Mouse (Mus musculus): ENCODE results near the gene Olfr1357. TPM values are rescaled to one million over a fixed set of nuclear protein-coding genes. Genes with fewer than 3 reads are reported as not detected.

Olfr1357 gene
- total and polyA plus RNA-seq, 3 experiments = 0.16 TPM; not detected in 2

- no peaks in the 10 kb centered on the region for H3K36me3 ChIP-seq (replicated peaks)
- no peak for TF ChIP-seq GATA2 (IDR thresholded peaks at IDR 0.05; ENCODE audit: borderline replicate concordance, low read depth, low read length)
- no peak for TF ChIP-seq POLR2AphosphoS5 (IDR thresholded peaks at IDR 0.05; ENCODE audit: insufficient replicate concordance, low read depth, low read length)
- TF ChIP-seq TAL1 (conservative IDR thresholded peaks at IDR 0.05; ENCODE audit: low read depth, low read length) = no peak
- TF ChIP-seq CTCF (IDR thresholded peaks at IDR 0.05; ENCODE audit: low read depth, low read length) = no peak
- no peak for TF ChIP-seq GATA1 (IDR thresholded peaks at IDR 0.05; ENCODE audit: borderline replicate concordance, low read length)
- DNase-seq (ENCODE audit: low spot score) (no peak), ATAC-seq (ENCODE audit: extremely low read depth, insufficient number of reproducible peaks, low FRiP score, poor library complexity, severe bottlenecking) (no peak)
- no peaks in the 10 kb centered on the region for H3K9me3 ChIP-seq (replicated peaks)
- no peak overlapping the region for H3K4me3 ChIP-seq (ENCODE audit: low read depth, low read length)
- 0 out of 2 replicates have a peak, but pooled peaks cover 3% of the 10 kb centered on the region for H3K27me3 ChIP-seq (ENCODE audit: insufficient read depth, low read length)
- peaks cover 16% of the 10 kb centered on the region for H3K4me1 ChIP-seq (ENCODE audit: insufficient read depth, low read depth, low read length)
Measured at GRCm38 (mm10) chr10:78570416-78570815, 47.5 kb downstream of the Olfr1357 start.

GRCm38 (mm10) chr10:78569686-78570085 lies 48.2 kb downstream of the Olfr1357 start:
- Histone ChIP-seq H3K9me3 (replicated peaks) (no peaks in the 10 kb centered on the region), H3K4me3 (ENCODE audit: low read depth, low read length) (no peak overlapping the region), H3K4me1 (ENCODE audit: insufficient read depth, low read depth, low read length) (peaks cover 11% of the 10 kb centered on the region), H3K27me3 (ENCODE audit: insufficient read depth, low read length) (0 out of 2 replicates have a peak, but pooled peaks cover 3% of the 10 kb centered on the region), H3K36me3 (replicated peaks) (no peaks in the 10 kb centered on the region)
- ATAC-seq (ENCODE audit: extremely low read depth, insufficient number of reproducible peaks, low FRiP score, poor library complexity, severe bottlenecking) (no peak), DNase-seq (ENCODE audit: low spot score) (no peak)
- TF ChIP-seq GATA2 (IDR thresholded peaks at IDR 0.05; ENCODE audit: borderline replicate concordance, low read depth, low read length) = no peak
- TF ChIP-seq TAL1 (conservative IDR thresholded peaks at IDR 0.05; ENCODE audit: low read depth, low read length) = no peak
- no peak for TF ChIP-seq CTCF (IDR thresholded peaks at IDR 0.05; ENCODE audit: low read depth, low read length)
- TF ChIP-seq GATA1 (IDR thresholded peaks at IDR 0.05; ENCODE audit: borderline replicate concordance, low read length) = no peak
- no peak for TF ChIP-seq POLR2AphosphoS5 (IDR thresholded peaks at IDR 0.05; ENCODE audit: insufficient replicate concordance, low read depth, low read length)

- DNase-seq (ENCODE audit: low spot score) (no peak), ATAC-seq (ENCODE audit: extremely low read depth, insufficient number of reproducible peaks, low FRiP score, poor library complexity, severe bottlenecking) (no peak)
- no peak overlapping the region for H3K4me3 ChIP-seq (ENCODE audit: low read depth, low read length)
- no peaks in the 10 kb centered on the region for H3K36me3 ChIP-seq (replicated peaks)
- H3K4me1 ChIP-seq (ENCODE audit: insufficient read depth, low read depth, low read length) = peaks cover 9% of the 10 kb centered on the region
- 0 out of 2 replicates have a peak, but pooled peaks cover 3% of the 10 kb centered on the region for H3K27me3 ChIP-seq (ENCODE audit: insufficient read depth, low read length)
- TF ChIP-seq TAL1 (conservative IDR thresholded peaks at IDR 0.05; ENCODE audit: low read depth, low read length) (no peak), CTCF (IDR thresholded peaks at IDR 0.05; ENCODE audit: low read depth, low read length) (no peak), POLR2AphosphoS5 (IDR thresholded peaks at IDR 0.05; ENCODE audit: insufficient replicate concordance, low read depth, low read length) (no peak), GATA1 (IDR thresholded peaks at IDR 0.05; ENCODE audit: borderline replicate concordance, low read length) (no peak), GATA2 (IDR thresholded peaks at IDR 0.05; ENCODE audit: borderline replicate concordance, low read depth, low read length) (no peak)
- no peaks in the 10 kb centered on the region for H3K9me3 ChIP-seq (replicated peaks)
Measured at GRCm38 (mm10) chr10:78569191-78569590, 48.7 kb downstream of the Olfr1357 start.

- Histone ChIP-seq H3K9me3 (replicated peaks) (no peaks in the 10 kb centered on the region), H3K27me3 (ENCODE audit: insufficient read depth, low read length) (no peaks in the 10 kb centered on the region; the same call in 1 of the 2 replicates), H3K4me1 (ENCODE audit: insufficient read depth, low read depth, low read length) (no peaks in the 10 kb centered on the region), H3K4me3 (ENCODE audit: low read depth, low read length) (no peak overlapping the region), H3K36me3 (replicated peaks) (no peaks in the 10 kb centered on the region)
- no peak for DNase-seq (ENCODE audit: low spot score)
- TF ChIP-seq GATA2 (IDR thresholded peaks at IDR 0.05; ENCODE audit: borderline replicate concordance, low read depth, low read length) (no peak), CTCF (IDR thresholded peaks at IDR 0.05; ENCODE audit: low read depth, low read length) (no peak), POLR2AphosphoS5 (IDR thresholded peaks at IDR 0.05; ENCODE audit: insufficient replicate concordance, low read depth, low read length) (no peak), TAL1 (conservative IDR thresholded peaks at IDR 0.05; ENCODE audit: low read depth, low read length) (no peak), GATA1 (IDR thresholded peaks at IDR 0.05; ENCODE audit: borderline replicate concordance, low read length) (no peak)
- ATAC-seq (ENCODE audit: extremely low read depth, insufficient number of reproducible peaks, low FRiP score, poor library complexity, severe bottlenecking) = no peak
Measured at GRCm38 (mm10) chr10:78565070-78565469, 52.8 kb downstream of the Olfr1357 start.

Other genes starting within 250 kb of the Olfr1357 start
- gene Rrp1, start 205.0 kb downstream of the Olfr1357 start, total RNA-seq (2014; fragmentation: Nextera tagmentation) = 172 and 189 TPM in 2 replicates
- 423 and 464 TPM in 2 replicates for gene Rrp1, start 205.0 kb downstream of the Olfr1357 start, total RNA-seq (2017)
- gene Rrp1, start 205.0 kb downstream of the Olfr1357 start, polyA plus RNA-seq (2012) = 372 and 420 TPM in 2 replicates
- 33.7 and 47.1 TPM in 2 replicates for gene Cstb, start 192.4 kb downstream of the Olfr1357 start, total RNA-seq (2014; fragmentation: Nextera tagmentation)
- gene Cstb, start 192.4 kb downstream of the Olfr1357 start, total RNA-seq (2017) = 251 and 260 TPM in 2 replicates
- 20.0 and 40.3 TPM in 2 replicates for gene Cstb, start 192.4 kb downstream of the Olfr1357 start, polyA plus RNA-seq (2012)
- 33.6 and 36.2 TPM in 2 replicates for gene Pdxk, start 153.1 kb downstream of the Olfr1357 start, total RNA-seq (2014; fragmentation: Nextera tagmentation)
- 44.6 and 47.1 TPM in 2 replicates for gene Pdxk, start 153.1 kb downstream of the Olfr1357 start, total RNA-seq (2017)
- gene Pdxk, start 153.1 kb downstream of the Olfr1357 start, polyA plus RNA-seq (2012) = 20.8 and 23.0 TPM in 2 replicates
- gene Olfr1358, start 100.6 kb downstream of the Olfr1357 start, total RNA-seq (2014; fragmentation: Nextera tagmentation) = not detected in 2 replicates
- gene Olfr1358, start 100.6 kb downstream of the Olfr1357 start, total RNA-seq (2017) = 0.17 TPM in 1 of 2 replicates, not detected in the other
- gene Olfr1358, start 100.6 kb downstream of the Olfr1357 start, polyA plus RNA-seq (2012) = not detected in 2 replicates
- 6.2 and 7.0 TPM in 2 replicates for gene Ilvbl, start 43.7 kb downstream of the Olfr1357 start, total RNA-seq (2014; fragmentation: Nextera tagmentation)
- 10.2 and 15.2 TPM in 2 replicates for gene Ilvbl, start 43.7 kb downstream of the Olfr1357 start, total RNA-seq (2017)
- gene Ilvbl, start 43.7 kb downstream of the Olfr1357 start, polyA plus RNA-seq (2012) = 7.7 and 9.3 TPM in 2 replicates
- gene Syde1, start 26.1 kb downstream of the Olfr1357 start, total RNA-seq (2014; fragmentation: Nextera tagmentation) = not detected in 2 replicates
- gene Syde1, start 26.1 kb downstream of the Olfr1357 start, total RNA-seq (2017) = 0.06 TPM in 1 of 2 replicates, not detected in the other
- not detected in 2 replicates for gene Syde1, start 26.1 kb downstream of the Olfr1357 start, polyA plus RNA-seq (2012)
- not detected in 2 replicates for gene Casp14, start 100.2 kb upstream of the Olfr1357 start, total RNA-seq (2014; fragmentation: Nextera tagmentation)
- gene Casp14, start 100.2 kb upstream of the Olfr1357 start, total RNA-seq (2017) = 0.12 TPM in 1 of 2 replicates, not detected in the other
- not detected in 2 replicates for gene Casp14, start 100.2 kb upstream of the Olfr1357 start, polyA plus RNA-seq (2012)
- not detected in 2 replicates for gene Ccdc105, start 135.0 kb upstream of the Olfr1357 start, total RNA-seq (2014; fragmentation: Nextera tagmentation)
- gene Ccdc105, start 135.0 kb upstream of the Olfr1357 start, total RNA-seq (2017) = not detected in 2 replicates
- gene Ccdc105, start 135.0 kb upstream of the Olfr1357 start, polyA plus RNA-seq (2012) = not detected in 2 replicates
- not detected in 2 replicates for gene Slc1a6, start 162.4 kb upstream of the Olfr1357 start, total RNA-seq (2014; fragmentation: Nextera tagmentation)
- 0.11 TPM in 1 of 2 replicates, not detected in the other for gene Slc1a6, start 162.4 kb upstream of the Olfr1357 start, total RNA-seq (2017)
- not detected in 2 replicates for gene Slc1a6, start 162.4 kb upstream of the Olfr1357 start, polyA plus RNA-seq (2012)
- gene Olfr1356, start 234.1 kb upstream of the Olfr1357 start, total RNA-seq (2014; fragmentation: Nextera tagmentation) = not detected in 2 replicates
- 0.05 and 0.12 TPM in 2 replicates for gene Olfr1356, start 234.1 kb upstream of the Olfr1357 start, total RNA-seq (2017)
- gene Olfr1356, start 234.1 kb upstream of the Olfr1357 start, polyA plus RNA-seq (2012) = not detected in 2 replicates

All from G1E (cell line).